Mouse (Mus musculus) retina, postnatal 1 day (tissue): ENCODE results near the gene Echdc2.
A peak's percentile ranks its signal among the peaks of the same experiment; 100 is the strongest.

ENCODE experiments used
- DNase-seq: peaks from one replicate; pipeline ENCODE4 v3.0.0-alpha.2; 2012

Echdc2 gene

GRCm38 (mm10) chr4:108213023-108213422 is 47.8 kb downstream of the Echdc2 start:
- DNase-seq: no peak

GRCm38 (mm10) chr4:108217332-108218179 is 52.3 kb downstream of the Echdc2 start, which contains the start of gene Zyg11a:
Gene Zyg11a, minus strand, starts transcription at chr4:108218048.
- peak; percentile 40 for DNase-seq

- peak; percentile 10 for DNase-seq
Measured at GRCm38 (mm10) chr4:108219019-108219418, 53.8 kb downstream of the Echdc2 start.

- no peak for DNase-seq
Measured at GRCm38 (mm10) chr4:108222507-108222906, 57.3 kb downstream of the Echdc2 start.

- DNase-seq: no peak
Measured at GRCm38 (mm10) chr4:108225341-108225872, 60.2 kb downstream of the Echdc2 start.
